Mouse (Mus musculus): ENCODE data around the gene Esyt2.
"Not testable (repeated sequence)": the region's sequence is repeated elsewhere in the genome, so short reads cannot be mapped to it uniquely, and the experiment has no call there.

Gene Esyt2

GRCm38 (mm10) chr12:116280653-116281364 lies at the start of gene Esyt2:
Gene Esyt2, plus strand, starts transcription at chr12:116281196.
- CTCF ChIA-PET: interaction anchor here (0.6 kb wide), 1 partner anchor 26 kb away, joined by 6 read pairs; no protein-coding TSS in a partner anchor

- CTCF ChIA-PET: no interaction called here
Observed at GRCm38 (mm10) chr12:116231612-116232011, 49.4 kb upstream of the Esyt2 start.

- CTCF ChIA-PET: no interaction called here
Observed at GRCm38 (mm10) chr12:116232061-116232460, 48.9 kb upstream of the Esyt2 start.

- CTCF ChIA-PET: no interaction called here
Observed at GRCm38 (mm10) chr12:116235356-116235755, 45.6 kb upstream of the Esyt2 start.

GRCm38 (mm10) chr12:116236658-116237057 lies 44.3 kb upstream of the Esyt2 start:
- CTCF ChIA-PET: interaction anchor here (0.6 kb wide), 1 partner anchor 34 kb away, joined by 3 read pairs; no protein-coding TSS in a partner anchor

- CTCF ChIA-PET: no interaction called here
Observed at GRCm38 (mm10) chr12:116238370-116238769, 42.6 kb upstream of the Esyt2 start.

GRCm38 (mm10) chr12:116238803-116239202 lies 42.2 kb upstream of the Esyt2 start:
- CTCF ChIA-PET: no interaction called here

- CTCF ChIA-PET: no interaction called here
Observed at GRCm38 (mm10) chr12:116244601-116245000, 36.4 kb upstream of the Esyt2 start.

- CTCF ChIA-PET: interaction anchor here (0.6 kb wide), 1 partner anchor 26 kb away, joined by 6 read pairs; no protein-coding TSS in a partner anchor
Observed at GRCm38 (mm10) chr12:116254652-116255051, 26.3 kb upstream of the Esyt2 start.

- CTCF ChIA-PET: no interaction called here
Observed at GRCm38 (mm10) chr12:116255636-116256035, 25.4 kb upstream of the Esyt2 start.

- CTCF ChIA-PET: no interaction called here
Observed at GRCm38 (mm10) chr12:116258321-116258720, 22.7 kb upstream of the Esyt2 start.

GRCm38 (mm10) chr12:116262555-116263341 lies 18.2 kb upstream of the Esyt2 start, which contains the start of gene Wdr60:
Gene Wdr60, minus strand, starts transcription at chr12:116263022.
- CTCF ChIA-PET: interaction anchor here (0.5 kb wide), 1 partner anchor 1511 kb away, joined by 3 read pairs; no protein-coding TSS in a partner anchor

- CTCF ChIA-PET: interaction anchor here (0.7 kb wide), 1 partner anchor 18 kb away, joined by 3 read pairs; no protein-coding TSS in a partner anchor
Observed at GRCm38 (mm10) chr12:116264756-116265155, 16.2 kb upstream of the Esyt2 start.

- CTCF ChIA-PET: no interaction called here
Observed at GRCm38 (mm10) chr12:116265275-116265674, 15.7 kb upstream of the Esyt2 start.

GRCm38 (mm10) chr12:116269450-116269849 lies 11.5 kb upstream of the Esyt2 start:
- CTCF ChIA-PET: no interaction called here

- CTCF ChIA-PET: no interaction called here
Observed at GRCm38 (mm10) chr12:116270538-116270937, 10.5 kb upstream of the Esyt2 start.

GRCm38 (mm10) chr12:116271071-116271470 lies 9.9 kb upstream of the Esyt2 start:
- CTCF ChIA-PET: no interaction called here

GRCm38 (mm10) chr12:116273733-116274132 lies 7.3 kb upstream of the Esyt2 start:
- CTCF ChIA-PET: no interaction called here

- CTCF ChIA-PET: not testable (repeated sequence)
Observed at GRCm38 (mm10) chr12:116275086-116275485, 5.9 kb upstream of the Esyt2 start, which contains the start of gene Gm11027. Gene Gm11027, plus strand, starts transcription at chr12:116275386.

GRCm38 (mm10) chr12:116275631-116276030 lies 5.4 kb upstream of the Esyt2 start:
- CTCF ChIA-PET: interaction anchor here (0.7 kb wide), 1 partner anchor 146 kb away, joined by 10 read pairs; no protein-coding TSS in a partner anchor

GRCm38 (mm10) chr12:116276961-116277360 lies 4.0 kb upstream of the Esyt2 start:
- CTCF ChIA-PET: no interaction called here

- CTCF ChIA-PET: no interaction called here
Observed at GRCm38 (mm10) chr12:116278541-116278940, 2.5 kb upstream of the Esyt2 start.

GRCm38 (mm10) chr12:116279181-116279580 lies 1.8 kb upstream of the Esyt2 start:
- CTCF ChIA-PET: no interaction called here

Measured in spleen, embryonic (tissue).